Mouse (Mus musculus): ENCODE measurements around the gene Egln2. TPM values are rescaled to one million over a fixed set of nuclear protein-coding genes. Genes with fewer than 3 reads are reported as not detected.
A peak's percentile ranks its signal among the peaks of the same experiment; 100 is the strongest.

Egln2 gene
- total RNA-seq, 2 experiments from 2014 or later: 91.6 to 99.5 TPM

GRCm38 (mm10) chr7:27136410-27136996, 30.1 kb downstream of the Egln2 start:
- DNase-seq (ENCODE audit: extremely low spot score in 1 of 2, low spot score in 1 of 2): no peak

DNA sequence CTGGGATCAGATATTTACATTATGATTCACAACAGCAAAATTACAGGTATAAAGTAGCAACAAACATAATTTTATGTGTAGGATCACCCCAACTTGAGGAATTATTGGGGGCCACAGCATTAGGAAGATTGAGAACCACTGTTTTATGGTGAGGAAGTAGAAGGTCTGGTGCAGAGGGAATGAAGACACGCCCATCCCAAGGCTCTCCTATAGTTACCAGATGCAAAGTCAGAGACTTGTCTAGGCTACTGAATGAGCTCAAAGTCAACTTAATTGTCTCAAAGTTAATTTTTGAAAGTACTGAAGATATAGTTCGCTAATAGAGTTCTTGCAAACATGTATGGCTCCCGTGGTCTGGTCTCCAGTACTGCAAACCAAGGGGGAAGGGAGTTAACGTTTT, 32.8 kb downstream of the Egln2 start:
- DNase-seq (ENCODE audit: extremely low spot score in 1 of 2, low spot score in 1 of 2): no peak

GRCm38 (mm10) chr7:27133156-27133555, 33.4 kb downstream of the Egln2 start:
- DNase-seq (ENCODE audit: extremely low spot score in 1 of 2, low spot score in 1 of 2): no peak

DNA sequence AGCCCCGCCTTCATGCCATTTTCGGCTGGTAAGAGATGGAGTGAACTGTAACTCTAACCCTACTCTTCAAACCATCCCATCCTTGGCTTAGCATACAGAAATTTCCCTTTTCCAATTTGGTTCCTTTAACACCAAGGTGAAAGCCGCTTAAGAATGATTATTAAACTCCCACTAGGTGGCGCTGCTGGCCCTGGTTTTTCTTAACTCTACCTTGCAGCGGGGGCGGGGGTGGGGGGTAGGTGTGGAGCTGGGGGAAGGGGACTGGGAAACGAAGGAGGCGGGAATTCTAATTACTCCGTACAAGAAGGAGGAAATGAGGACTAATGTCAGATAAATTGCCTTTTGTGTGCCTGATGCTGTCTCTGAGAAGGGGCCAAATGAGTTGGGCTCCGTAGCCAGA, 34.0 kb downstream of the Egln2 start:
- DNase-seq (ENCODE audit: extremely low spot score in 1 of 2, low spot score in 1 of 2): peak; percentile 31 to 80

GRCm38 (mm10) chr7:27131387-27131786, 35.2 kb downstream of the Egln2 start:
- DNase-seq (ENCODE audit: extremely low spot score in 1 of 2, low spot score in 1 of 2): no peak

- no peak for DNase-seq (ENCODE audit: extremely low spot score in 1 of 2, low spot score in 1 of 2)
Observed at GRCm38 (mm10) chr7:27130521-27131370, 35.9 kb downstream of the Egln2 start.

DNA sequence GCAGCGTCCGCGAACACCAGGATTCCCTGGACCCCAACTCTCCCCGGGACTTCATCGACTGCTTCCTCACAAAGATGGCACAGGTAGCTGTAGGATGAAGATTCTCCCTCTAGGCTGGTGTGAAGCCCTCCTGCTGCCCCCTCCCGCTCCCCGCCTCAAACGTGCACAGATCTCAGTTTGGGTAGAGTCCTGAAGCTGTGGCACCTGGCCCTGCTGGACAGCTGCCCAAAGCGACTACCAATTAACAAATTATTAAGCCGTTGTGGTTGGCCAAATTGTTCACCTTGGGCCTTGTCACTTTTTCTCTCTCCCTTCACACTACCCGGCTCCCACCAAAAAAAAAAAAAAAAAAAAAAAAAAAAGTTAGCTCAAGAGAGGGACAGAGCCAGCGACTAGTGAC, 36.8 kb downstream of the Egln2 start:
- DNase-seq (ENCODE audit: extremely low spot score in 1 of 2, low spot score in 1 of 2): no peak

DNA sequence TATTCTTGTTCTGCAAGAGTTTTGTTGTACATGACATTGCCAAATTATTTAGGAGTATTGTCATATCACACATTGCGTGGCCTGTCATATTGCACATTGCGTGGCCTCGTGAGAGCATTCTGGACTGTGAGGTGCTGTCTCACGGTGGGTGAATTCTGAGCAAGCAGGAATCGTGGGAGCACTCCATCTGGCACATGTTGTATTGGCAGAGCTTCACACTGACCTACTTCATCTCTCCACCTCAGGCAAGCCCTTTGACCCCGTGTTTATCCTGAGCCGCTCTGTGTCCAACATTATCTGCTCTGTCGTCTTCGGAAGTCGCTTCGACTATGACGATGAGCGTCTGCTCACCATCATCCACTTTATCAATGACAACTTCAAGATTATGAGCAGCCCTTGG, 37.7 kb downstream of the Egln2 start:
- DNase-seq (ENCODE audit: extremely low spot score in 1 of 2, low spot score in 1 of 2): no peak

DNA sequence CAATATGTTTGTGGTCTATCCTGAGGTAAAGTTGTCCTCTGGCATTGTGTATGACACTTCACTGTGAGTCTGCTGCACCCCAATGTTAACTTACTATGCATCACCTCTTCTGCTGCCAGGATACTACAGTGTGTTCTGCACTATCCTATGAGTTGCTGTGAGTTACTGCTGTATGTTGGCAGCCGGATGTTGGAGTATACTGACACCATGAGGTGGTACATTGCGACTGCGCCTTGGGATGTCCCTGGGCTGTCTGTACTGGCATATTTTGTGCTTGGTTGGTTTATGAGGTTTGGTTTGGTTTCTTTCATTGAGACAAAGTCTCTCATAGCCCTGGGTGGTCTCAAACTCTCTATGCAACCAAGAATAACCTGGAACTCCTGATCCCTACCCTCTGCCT, 38.4 kb downstream of the Egln2 start:
- peak in 1 of 2 experiments; percentile 52 for DNase-seq (ENCODE audit: extremely low spot score in 1 of 2, low spot score in 1 of 2)

DNA sequence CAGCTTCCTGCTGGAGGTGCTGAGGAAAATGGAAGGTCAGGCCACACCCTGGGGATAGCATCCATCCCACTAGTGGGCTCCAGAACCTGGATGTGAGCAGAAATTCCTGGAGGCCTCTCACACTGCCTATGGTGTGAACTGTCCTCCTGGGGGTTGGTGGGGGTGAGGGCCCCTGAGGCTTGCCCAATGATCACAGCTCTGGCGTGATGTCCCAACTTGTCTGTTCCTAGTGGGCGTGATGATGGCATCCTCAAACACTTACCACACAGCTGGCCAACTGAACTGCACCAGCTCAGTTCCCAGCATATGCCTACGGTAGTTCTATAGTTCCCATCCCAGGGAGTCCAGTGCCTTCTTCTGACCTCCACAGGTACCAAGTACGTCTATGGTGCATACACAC, 41.6 kb downstream of the Egln2 start:
- DNase-seq (ENCODE audit: extremely low spot score in 1 of 2, low spot score in 1 of 2): no peak

DNA sequence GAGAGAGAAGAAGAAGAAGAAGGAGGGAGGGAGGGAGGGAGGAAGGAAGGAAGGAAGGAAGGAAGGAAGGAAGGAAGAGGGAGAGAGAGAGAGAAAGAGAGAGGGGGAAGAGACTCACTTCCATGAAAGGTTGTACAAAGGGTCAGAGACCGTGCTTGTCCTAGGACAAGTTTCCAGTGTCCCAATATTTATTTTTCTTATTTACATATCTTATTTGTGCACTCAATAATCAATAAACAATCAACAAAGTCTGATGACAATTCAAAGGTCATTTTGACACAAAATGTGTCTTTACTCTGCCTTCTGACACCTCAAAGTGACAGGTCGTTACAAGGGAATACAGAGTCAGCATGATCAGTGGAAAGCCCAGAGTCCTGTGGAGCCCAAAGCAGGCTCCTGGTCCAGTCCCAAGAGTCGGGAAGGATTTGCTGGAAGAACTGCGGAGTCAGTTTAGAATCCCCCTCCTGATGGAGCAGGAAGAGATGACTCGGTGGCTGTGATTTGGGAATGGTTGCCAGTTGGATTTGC, 42.2 kb downstream of the Egln2 start:
- DNase-seq (ENCODE audit: extremely low spot score in 1 of 2, low spot score in 1 of 2): no peak

GRCm38 (mm10) chr7:27119676-27120075, 46.9 kb downstream of the Egln2 start, which contains the start of gene Cyp2f2:
TSS of gene Cyp2f2 (plus strand) at chr7:27119909.
- DNase-seq (ENCODE audit: extremely low spot score in 1 of 2, low spot score in 1 of 2): no peak

DNA sequence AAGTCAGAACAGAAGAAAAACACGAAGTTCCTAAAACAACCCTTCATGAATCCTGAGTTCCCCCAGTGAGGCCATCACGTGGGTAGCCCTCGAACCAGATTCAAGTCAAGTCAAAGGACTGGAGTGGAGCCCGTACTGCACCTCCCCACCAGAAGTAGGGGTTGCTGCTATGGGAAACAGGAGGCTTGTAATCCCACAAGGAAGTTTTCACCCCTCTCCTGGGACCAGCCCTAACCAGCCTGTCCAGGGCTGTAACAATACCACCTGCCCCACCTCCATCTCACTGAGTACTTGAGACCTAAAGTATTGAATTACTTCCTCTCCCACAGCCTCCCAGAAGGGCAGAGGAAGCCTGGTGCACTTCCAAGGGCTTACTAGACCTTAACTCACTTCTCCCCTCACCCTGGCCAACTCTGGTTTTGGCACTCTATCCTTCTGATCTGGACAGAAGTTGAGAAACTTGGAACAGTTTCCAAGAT, 48.5 kb downstream of the Egln2 start:
- DNase-seq (ENCODE audit: extremely low spot score in 1 of 2, low spot score in 1 of 2): no peak

GRCm38 (mm10) chr7:27111987-27112386, 54.6 kb downstream of the Egln2 start:
- DNase-seq (ENCODE audit: extremely low spot score in 1 of 2, low spot score in 1 of 2): no peak

GRCm38 (mm10) chr7:27111038-27111437, 55.6 kb downstream of the Egln2 start:
- no peak for DNase-seq (ENCODE audit: extremely low spot score in 1 of 2, low spot score in 1 of 2)

- DNase-seq (ENCODE audit: extremely low spot score in 1 of 2, low spot score in 1 of 2): no peak
Observed at GRCm38 (mm10) chr7:27110327-27110726, 56.3 kb downstream of the Egln2 start.

Small RNA genes within 50 kb of the gene (microRNA-seq; reads per million reads assigned to microRNA genes)
- gene Mir1191 (0 to 0.20 reads per million in 2 experiments), gene Mir3101 (0 to 1.8 reads per million in 2 experiments)

Other genes starting within 250 kb of the Egln2 start
- gene Cyp2a22, start 227.4 kb downstream of the Egln2 start, total RNA-seq (2021): not detected
- gene Cyp2a12, start 137.7 kb downstream of the Egln2 start, total RNA-seq (2021): not detected
- gene Cyp2f2, start 46.9 kb downstream of the Egln2 start, total RNA-seq (2021): under 1 TPM in 1 of 2 experiments, not detected in 1; 0.20 TPM
- gene Cyp2t4, start 13.1 kb downstream of the Egln2 start, total RNA-seq (2021): not detected
- 10 to 100 TPM; 89.6 to 92.5 TPM for gene Rab4b, start 12.1 kb upstream of the Egln2 start, total RNA-seq (2021)
- gene Gm21983, start 14.3 kb upstream of the Egln2 start, total RNA-seq (2021): not detected
- 1 to 10 TPM; 2.3 to 2.4 TPM for gene Mia, start 14.4 kb upstream of the Egln2 start, total RNA-seq (2021)
- 10 to 100 TPM; 22.4 to 25.9 TPM for gene BC024978, start 29.0 kb upstream of the Egln2 start, total RNA-seq (2021)
- 10 to 100 TPM; 83.1 to 89.2 TPM for gene Snrpa, start 29.5 kb upstream of the Egln2 start, total RNA-seq (2021)
- gene Itpkc, start 61.9 kb upstream of the Egln2 start, total RNA-seq (2021): 1 to 10 TPM; 7.2 to 8.3 TPM
- gene Coq8b, start 66.2 kb upstream of the Egln2 start, total RNA-seq (2021): 10 to 100 TPM; 33.8 to 36.0 TPM
- 100 to 1,000 TPM; 147 to 149 TPM for gene Numbl, start 91.6 kb upstream of the Egln2 start, total RNA-seq (2021)
- 10 to 100 TPM; 47.2 to 61.7 TPM for gene Ltbp4, start 170.9 kb upstream of the Egln2 start, total RNA-seq (2021)
- 10 to 100 TPM; 19.7 to 30.4 TPM for gene Shkbp1, start 189.2 kb upstream of the Egln2 start, total RNA-seq (2021)
- not detected for gene Gm20479, start 190.6 kb upstream of the Egln2 start, total RNA-seq (2021)